Mouse (Mus musculus) forebrain, embryonic 16.5 days (tissue): Measurements from ENCODE around the gene Tenm2. TPM values are rescaled to one million over a fixed set of nuclear protein-coding genes. Genes with fewer than 3 reads are reported as not detected.

Experiments
- ATAC-seq: fragments of 200-750 bp; cut with Nextera tagmentation; 2 replicates; pipeline ENCODE4 v1.8.0; 2017; ENCODE audit warnings: mild to moderate bottlenecking, moderate library complexity
- H3K27ac ChIP-seq: fragments of 300-500 bp; sonication (generic); 2 replicates; pipeline ENCODE4 v1.5.1; 2014; ENCODE audit warnings: low read length, control low read depth
- H3K27me3 ChIP-seq: fragments of 300-500 bp; sonication (generic); replicated peaks from 2 replicates; pipeline ENCODE4 v1.6.1; 2014; ENCODE audit warnings: low read length; ENCODE audit not compliant: control insufficient read depth, insufficient read depth
- H3K36me3 ChIP-seq: fragments of 300-500 bp; sonication (generic); 2 replicates; pipeline ENCODE4 v1.6.1; 2014; ENCODE audit not compliant: control insufficient read depth, insufficient read depth
- H3K4me1 ChIP-seq: fragments of 300-500 bp; sonication (generic); replicated peaks from 2 replicates; pipeline ENCODE4 v1.6.1; 2014; ENCODE audit warnings: low read length; ENCODE audit not compliant: control insufficient read depth, insufficient read depth
- H3K4me2 ChIP-seq: fragments of 300-500 bp; sonication (generic); 2 replicates; pipeline ENCODE4 v1.6.1; 2014; ENCODE audit warnings: mild to moderate bottlenecking, low read length, control low read depth
- H3K4me3 ChIP-seq: fragments of 300-500 bp; sonication (generic); replicated peaks from 2 replicates; pipeline ENCODE4 v1.5.1; 2014; ENCODE audit warnings: mild to moderate bottlenecking, low read length, control low read depth
- H3K9ac ChIP-seq: fragments of 300-500 bp; sonication (generic); replicated peaks from 2 replicates; pipeline ENCODE4 v1.6.1; 2014; ENCODE audit warnings: low read depth, low read length, control low read depth
- H3K9me3 ChIP-seq: fragments of 300-500 bp; sonication (generic); 2 replicates; pipeline ENCODE4 v1.6.1; 2016; ENCODE audit warnings: low read length; ENCODE audit not compliant: control insufficient read depth
- WGBS: fragments of 180-500 bp; shearing (Covaris S2); extraction: QIAGEN DNeasy Blood & Tissue Kit; methylation state at CpG from one replicate; pipeline ENCODE4 v1.1.7; 2014; 5-methylcytosine and 5-hydroxymethylcytosine counted together
- polyA plus RNA-seq: library from polyadenylated mRNA; unstranded; fragments of >200 nt; fragmentation: Nextera tagmentation; extraction: Ambion mirVana; gene quantifications from 2 replicates; pipeline ENCODE4 v1.2.1, GENCODE M21; 2015

The Tenm2 gene
- polyA plus RNA-seq, 1 experiment from 2014 or later = 58.7 TPM

- H3K4me2 ChIP-seq = no peak overlapping the region; the same call in 1 of the 2 replicates
- no peaks in the 10 kb centered on the region for H3K36me3 ChIP-seq
- no peaks in the 10 kb centered on the region for H3K27me3 ChIP-seq
- H3K9ac ChIP-seq = no peak overlapping the region
- H3K4me1 ChIP-seq = peaks cover 5% of the 10 kb centered on the region
- H3K9me3 ChIP-seq = no peaks in the 10 kb centered on the region
- 20% methylated on average over 6 of the region's 6 CpGs for WGBS
- H3K27ac ChIP-seq = no peak overlapping the region
- ATAC-seq = peak; percentile 47; the same call in 1 of the 2 replicates
- H3K4me3 ChIP-seq = no peak overlapping the region
Observed at GRCm38 (mm10) chr11:36635082-36635481, 600.7 kb downstream of the Tenm2 start.

- no peak for ATAC-seq
- Histone ChIP-seq H3K4me2 (no peak overlapping the region), H3K27ac (no peak overlapping the region), H3K36me3 (no peaks in the 10 kb centered on the region), H3K9me3 (no peaks in the 10 kb centered on the region), H3K27me3 (no peaks in the 10 kb centered on the region), H3K9ac (no peak overlapping the region), H3K4me3 (no peak overlapping the region), H3K4me1 (peaks cover 5% of the 10 kb centered on the region)
Observed at GRCm38 (mm10) chr11:36632201-36632600, 603.6 kb downstream of the Tenm2 start.

- H3K4me3 ChIP-seq = no peak overlapping the region
- no peaks in the 10 kb centered on the region for H3K9me3 ChIP-seq
- ATAC-seq = no peak
- no peaks in the 10 kb centered on the region for H3K27me3 ChIP-seq
- peaks cover 6% of the 10 kb centered on the region for H3K4me1 ChIP-seq
- H3K27ac ChIP-seq = no peak overlapping the region
- H3K36me3 ChIP-seq = no peaks in the 10 kb centered on the region
- no peak overlapping the region for H3K9ac ChIP-seq
- peak overlapping the region; percentile 25; the same call in 1 of the 2 replicates for H3K4me2 ChIP-seq
- 19% methylated on average over 6 of the region's 6 CpGs for WGBS
Observed at GRCm38 (mm10) chr11:36613807-36614206, 622.0 kb downstream of the Tenm2 start.

GRCm38 (mm10) chr11:36604815-36605382, 630.9 kb downstream of the Tenm2 start:
- no peaks in the 10 kb centered on the region for H3K9me3 ChIP-seq
- no peak overlapping the region for H3K4me3 ChIP-seq
- H3K4me2 ChIP-seq = no peak overlapping the region
- H3K36me3 ChIP-seq = no peaks in the 10 kb centered on the region
- H3K9ac ChIP-seq = no peak overlapping the region
- peaks cover 14% of the 10 kb centered on the region for H3K4me1 ChIP-seq
- no peaks in the 10 kb centered on the region for H3K27me3 ChIP-seq
- ATAC-seq = no peak
- H3K27ac ChIP-seq = no peak overlapping the region
- 25% methylated on average over 8 of the region's 8 CpGs for WGBS

- Histone ChIP-seq H3K27ac (no peak overlapping the region), H3K36me3 (no peaks in the 10 kb centered on the region), H3K4me1 (peaks cover 14% of the 10 kb centered on the region), H3K4me3 (no peak overlapping the region), H3K9ac (no peak overlapping the region), H3K4me2 (no peak overlapping the region), H3K9me3 (no peaks in the 10 kb centered on the region), H3K27me3 (no peaks in the 10 kb centered on the region)
- 11% methylated on average over 3 of the region's 3 CpGs for WGBS
- ATAC-seq = peak; percentile 62
Observed at GRCm38 (mm10) chr11:36604272-36604671, 631.5 kb downstream of the Tenm2 start.

GRCm38 (mm10) chr11:36592471-36592870, 643.3 kb downstream of the Tenm2 start:
- H3K4me3 ChIP-seq = no peak overlapping the region
- H3K9ac ChIP-seq = no peak overlapping the region
- no peak overlapping the region for H3K4me2 ChIP-seq
- no peaks in the 10 kb centered on the region for H3K4me1 ChIP-seq
- no peaks in the 10 kb centered on the region for H3K36me3 ChIP-seq
- H3K27me3 ChIP-seq = no peaks in the 10 kb centered on the region
- no peak overlapping the region for H3K27ac ChIP-seq
- 13% methylated on average over 1 of the region's 1 CpGs for WGBS
- ATAC-seq = no peak
- no peaks in the 10 kb centered on the region for H3K9me3 ChIP-seq

- H3K9me3 ChIP-seq = no peaks in the 10 kb centered on the region
- no peaks in the 10 kb centered on the region for H3K36me3 ChIP-seq
- peak; percentile 65 for ATAC-seq
- H3K27ac ChIP-seq = no peak overlapping the region
- 38% methylated on average over 2 of the region's 2 CpGs for WGBS
- H3K9ac ChIP-seq = no peak overlapping the region
- no peak overlapping the region for H3K4me3 ChIP-seq
- H3K4me1 ChIP-seq = peaks cover 5% of the 10 kb centered on the region; the same call in 1 of the 2 replicates
- no peak overlapping the region for H3K4me2 ChIP-seq
- no peaks in the 10 kb centered on the region for H3K27me3 ChIP-seq
Observed at GRCm38 (mm10) chr11:36566146-36566545, 669.6 kb downstream of the Tenm2 start.

GRCm38 (mm10) chr11:36562851-36563250, 672.9 kb downstream of the Tenm2 start:
- Histone ChIP-seq H3K27me3 (no peaks in the 10 kb centered on the region), H3K4me3 (no peak overlapping the region), H3K27ac (no peak overlapping the region), H3K9ac (no peak overlapping the region), H3K36me3 (no peaks in the 10 kb centered on the region), H3K4me2 (no peak overlapping the region), H3K4me1 (peaks cover 5% of the 10 kb centered on the region; the same call in 1 of the 2 replicates), H3K9me3 (no peaks in the 10 kb centered on the region)
- ATAC-seq = no peak
- WGBS = 60% methylated on average over 3 of the region's 3 CpGs

- ATAC-seq = 0 out of 2 replicates have a peak, but pooled peaks have one; percentile 50
- H3K36me3 ChIP-seq = no peaks in the 10 kb centered on the region
- no peak overlapping the region for H3K9ac ChIP-seq
- H3K27me3 ChIP-seq = no peaks in the 10 kb centered on the region
- H3K27ac ChIP-seq = no peak overlapping the region
- WGBS = 63% methylated on average over 7 of the region's 7 CpGs
- H3K4me1 ChIP-seq = 0 out of 2 replicates have a peak, but pooled peaks cover 2% of the 10 kb centered on the region
- H3K4me2 ChIP-seq = no peak overlapping the region
- no peaks in the 10 kb centered on the region for H3K9me3 ChIP-seq
- H3K4me3 ChIP-seq = no peak overlapping the region
Observed at GRCm38 (mm10) chr11:36560785-36561548, 674.8 kb downstream of the Tenm2 start.
